Mouse (Mus musculus): ENCODE data around the gene Ccdc32. TPM values are rescaled to one million over a fixed set of nuclear protein-coding genes. Genes with fewer than 3 reads are reported as not detected.
A peak's percentile ranks its signal among the peaks of the same experiment; 100 is the strongest.
"Not testable (repeated sequence)": the region's sequence is repeated elsewhere in the genome, so short reads cannot be mapped to it uniquely, and the experiment has no call there.

The Ccdc32 gene
- total RNA-seq, 2 experiments from 2014 or later, result 49.7 to 57.8 TPM

- not testable (repeated sequence) for DNase-seq (ENCODE audit: extremely low spot score in 1 of 2, low spot score in 1 of 2)
Observed at GRCm38 (mm10) chr2:119016312-119016711, 12.9 kb downstream of the Ccdc32 start.

GRCm38 (mm10) chr2:119015604-119016180, 13.5 kb downstream of the Ccdc32 start:
- no peak for DNase-seq (ENCODE audit: extremely low spot score in 1 of 2, low spot score in 1 of 2)

GRCm38 (mm10) chr2:119014989-119015388, 14.2 kb downstream of the Ccdc32 start:
- no peak for DNase-seq (ENCODE audit: extremely low spot score in 1 of 2, low spot score in 1 of 2)

GRCm38 (mm10) chr2:119009376-119009775, 19.8 kb downstream of the Ccdc32 start:
- DNase-seq (ENCODE audit: extremely low spot score in 1 of 2, low spot score in 1 of 2), result no peak

GRCm38 (mm10) chr2:119006886-119007285, 22.3 kb downstream of the Ccdc32 start:
- no peak for DNase-seq (ENCODE audit: extremely low spot score in 1 of 2, low spot score in 1 of 2)

GRCm38 (mm10) chr2:118999025-118999639, 30.1 kb downstream of the Ccdc32 start:
- DNase-seq (ENCODE audit: extremely low spot score in 1 of 2, low spot score in 1 of 2), result no peak

- no peak for DNase-seq (ENCODE audit: extremely low spot score in 1 of 2, low spot score in 1 of 2)
Observed at GRCm38 (mm10) chr2:118998115-118998866, 30.9 kb downstream of the Ccdc32 start.

GRCm38 (mm10) chr2:118996798-118997105, 32.4 kb downstream of the Ccdc32 start:
- no peak for DNase-seq (ENCODE audit: extremely low spot score in 1 of 2, low spot score in 1 of 2)

- no peak for DNase-seq (ENCODE audit: extremely low spot score in 1 of 2, low spot score in 1 of 2)
Observed at GRCm38 (mm10) chr2:118995919-118996797, 33.0 kb downstream of the Ccdc32 start.

GRCm38 (mm10) chr2:118995490-118995889, 33.7 kb downstream of the Ccdc32 start:
- no peak for DNase-seq (ENCODE audit: extremely low spot score in 1 of 2, low spot score in 1 of 2)

- DNase-seq (ENCODE audit: extremely low spot score in 1 of 2, low spot score in 1 of 2), result no peak
Observed at GRCm38 (mm10) chr2:118983812-118984211, 45.4 kb downstream of the Ccdc32 start.

- no peak for DNase-seq (ENCODE audit: extremely low spot score in 1 of 2, low spot score in 1 of 2)
Observed at GRCm38 (mm10) chr2:118980841-118981240, 48.4 kb downstream of the Ccdc32 start.

GRCm38 (mm10) chr2:118978064-118978463, 51.1 kb downstream of the Ccdc32 start:
- DNase-seq (ENCODE audit: extremely low spot score in 1 of 2, low spot score in 1 of 2), result no peak

- no peak for DNase-seq (ENCODE audit: extremely low spot score in 1 of 2, low spot score in 1 of 2)
Observed at GRCm38 (mm10) chr2:118976941-118977340, 52.3 kb downstream of the Ccdc32 start.

GRCm38 (mm10) chr2:118976282-118976929, 52.8 kb downstream of the Ccdc32 start:
- DNase-seq (ENCODE audit: extremely low spot score in 1 of 2, low spot score in 1 of 2), result peak; percentile 81 to 83

- peak in 1 of 2 experiments; percentile 33 for DNase-seq (ENCODE audit: extremely low spot score in 1 of 2, low spot score in 1 of 2)
Observed at GRCm38 (mm10) chr2:118975855-118976254, 53.3 kb downstream of the Ccdc32 start.

- peak; percentile 83 to 84 for DNase-seq (ENCODE audit: extremely low spot score in 1 of 2, low spot score in 1 of 2)
Observed at GRCm38 (mm10) chr2:118972687-118973376, 56.4 kb downstream of the Ccdc32 start.

GRCm38 (mm10) chr2:118972048-118972447, 57.1 kb downstream of the Ccdc32 start:
- no peak for DNase-seq (ENCODE audit: extremely low spot score in 1 of 2, low spot score in 1 of 2)

GRCm38 (mm10) chr2:118969585-118970147, 59.5 kb downstream of the Ccdc32 start:
- DNase-seq (ENCODE audit: extremely low spot score in 1 of 2, low spot score in 1 of 2), result no peak
